Mouse (Mus musculus): Measurements from ENCODE around the gene Pkd1l1. TPM values are rescaled to one million over a fixed set of nuclear protein-coding genes. Genes with fewer than 3 reads are reported as not detected.

Gene Pkd1l1
- polyA plus RNA-seq, 1 experiment, result 0.45 TPM

DNA sequence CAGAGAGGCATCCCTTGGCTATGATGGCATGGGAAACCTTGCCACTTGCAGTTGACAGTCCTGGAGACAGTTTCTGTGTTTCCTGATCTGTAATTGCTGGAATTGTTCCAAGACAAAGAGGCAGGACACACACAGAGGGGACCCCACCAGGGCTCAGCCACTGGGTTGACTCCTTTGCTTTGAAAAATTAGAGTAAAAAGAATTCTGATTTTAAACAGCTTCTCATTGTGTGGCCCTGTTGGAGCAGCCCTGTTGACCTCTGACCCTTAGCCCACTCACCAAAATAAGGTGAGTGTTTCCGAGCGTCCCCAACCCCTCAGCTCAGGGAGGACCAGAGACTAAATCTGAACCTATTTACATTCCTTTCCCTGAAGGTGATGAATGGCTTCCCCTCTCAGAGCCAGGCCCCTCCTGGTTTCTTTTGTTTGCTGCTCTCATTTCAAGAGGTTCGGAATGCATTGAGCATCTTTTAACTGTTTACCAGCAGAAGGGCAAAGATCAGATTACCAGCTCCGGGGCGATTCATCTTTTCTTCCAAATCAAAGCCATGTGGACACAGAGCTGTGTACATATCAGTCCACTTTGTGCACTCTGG is 161.5 kb downstream of the Pkd1l1 start:
- no peaks in the 10 kb centered on the region; the same call in 1 of the 2 replicates for H3K4me1 ChIP-seq (ENCODE audit: control insufficient read depth, insufficient read depth, low read length)
- H3K4me3 ChIP-seq (replicated peaks; ENCODE audit: control insufficient read depth, low read depth, low read length), result no peak overlapping the region
- no peak overlapping the region for H3K27ac ChIP-seq (ENCODE audit: control insufficient read depth, insufficient read depth, low read depth, low read length, poor library complexity)
- no peak for TF ChIP-seq CTCF (IDR thresholded peaks at IDR 0.05; ENCODE audit: control insufficient read depth, insufficient read depth, low read length)
- no peak for TF ChIP-seq POLR2A (IDR thresholded peaks at IDR 0.05; ENCODE audit: borderline replicate concordance, control insufficient read depth, low read depth, low read length)
- WGBS, result 67% methylated on average over 5 of the region's 5 CpGs

DNA sequence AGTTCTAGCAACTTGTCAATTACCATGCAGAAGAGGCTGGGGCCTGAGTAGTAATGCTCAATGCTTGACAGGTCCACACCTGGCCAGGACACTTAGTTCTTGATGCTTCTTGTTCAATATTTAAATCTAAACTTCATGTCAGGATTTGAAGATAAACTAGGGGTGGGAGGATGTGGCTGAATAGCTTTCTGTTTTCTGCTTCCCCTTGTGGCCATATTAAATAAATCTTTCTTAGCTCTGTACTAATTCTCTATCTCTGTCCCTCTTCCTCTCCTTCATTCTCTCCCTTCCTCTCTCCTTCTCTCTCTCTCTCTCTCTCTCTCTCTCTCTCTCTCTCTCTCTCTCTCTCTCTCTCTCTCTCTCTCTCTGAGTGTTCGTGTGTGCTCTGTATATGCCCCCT is 163.4 kb downstream of the Pkd1l1 start:
- WGBS, result 50% methylated on average over 1 of the region's 1 CpGs
- TF ChIP-seq CTCF (IDR thresholded peaks at IDR 0.05; ENCODE audit: control insufficient read depth, insufficient read depth, low read length) (no peak), POLR2A (IDR thresholded peaks at IDR 0.05; ENCODE audit: borderline replicate concordance, control insufficient read depth, low read depth, low read length) (no peak)
- Histone ChIP-seq H3K27ac (ENCODE audit: control insufficient read depth, insufficient read depth, low read depth, low read length, poor library complexity) (no peak overlapping the region), H3K4me3 (replicated peaks; ENCODE audit: control insufficient read depth, low read depth, low read length) (no peak overlapping the region), H3K4me1 (ENCODE audit: control insufficient read depth, insufficient read depth, low read length) (no peaks in the 10 kb centered on the region; the same call in 1 of the 2 replicates)

DNA sequence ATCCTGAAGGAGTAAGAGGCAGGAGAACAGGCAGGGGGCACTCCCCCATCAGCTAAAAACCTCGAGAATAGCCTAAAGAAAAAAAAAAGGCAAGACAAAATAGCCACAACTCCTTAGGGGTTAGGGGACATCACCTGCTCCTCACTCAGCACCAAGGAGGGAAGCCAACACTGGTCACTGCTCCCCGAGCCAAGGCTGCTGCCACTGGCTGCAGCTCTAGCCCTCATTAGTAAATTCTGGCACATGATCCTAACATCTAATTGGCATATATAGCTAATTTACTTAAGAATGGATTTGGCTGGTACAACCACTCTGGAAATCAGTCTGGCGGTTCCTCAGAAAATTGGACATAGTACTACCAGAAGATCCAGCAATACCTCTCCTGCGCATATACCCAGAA is 166.1 kb downstream of the Pkd1l1 start:
- TF ChIP-seq CTCF (IDR thresholded peaks at IDR 0.05; ENCODE audit: control insufficient read depth, insufficient read depth, low read length) (no peak), POLR2A (IDR thresholded peaks at IDR 0.05; ENCODE audit: borderline replicate concordance, control insufficient read depth, low read depth, low read length) (no peak)
- Histone ChIP-seq H3K4me1 (ENCODE audit: control insufficient read depth, insufficient read depth, low read length) (no peaks in the 10 kb centered on the region; the same call in 1 of the 2 replicates), H3K4me3 (replicated peaks; ENCODE audit: control insufficient read depth, low read depth, low read length) (no peak overlapping the region), H3K27ac (ENCODE audit: control insufficient read depth, insufficient read depth, low read depth, low read length, poor library complexity) (no peak overlapping the region)
- WGBS, result 69% methylated on average over 4 of the region's 4 CpGs

DNA sequence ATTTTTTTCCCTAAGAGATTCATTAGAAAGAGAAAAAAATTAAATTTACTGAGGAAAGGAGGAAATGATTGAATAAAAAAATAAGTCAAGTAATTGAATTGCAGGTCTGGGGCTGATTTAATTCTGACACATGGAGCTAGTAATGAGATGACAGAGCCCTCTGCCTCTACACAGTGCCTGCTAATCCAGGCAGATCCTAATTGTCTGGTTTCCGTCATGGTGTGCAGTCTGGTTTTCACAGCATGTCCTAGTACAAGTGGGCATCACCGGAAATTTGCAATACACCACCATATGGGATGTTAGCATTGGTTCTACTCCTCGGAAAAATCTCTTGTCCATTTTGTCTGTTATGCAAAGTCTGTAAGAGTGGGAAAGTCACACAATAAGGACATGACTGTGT is 168.9 kb downstream of the Pkd1l1 start:
- no peak overlapping the region for H3K4me3 ChIP-seq (replicated peaks; ENCODE audit: control insufficient read depth, low read depth, low read length)
- H3K27ac ChIP-seq (ENCODE audit: control insufficient read depth, insufficient read depth, low read depth, low read length, poor library complexity), result no peak overlapping the region
- H3K4me1 ChIP-seq (ENCODE audit: control insufficient read depth, insufficient read depth, low read length), result no peaks in the 10 kb centered on the region; the same call in 1 of the 2 replicates
- no peak for TF ChIP-seq CTCF (IDR thresholded peaks at IDR 0.05; ENCODE audit: control insufficient read depth, insufficient read depth, low read length)
- TF ChIP-seq POLR2A (IDR thresholded peaks at IDR 0.05; ENCODE audit: borderline replicate concordance, control insufficient read depth, low read depth, low read length), result no peak
- WGBS, result 84% methylated on average over 3 of the region's 3 CpGs

- TF ChIP-seq CTCF (IDR thresholded peaks at IDR 0.05; ENCODE audit: control insufficient read depth, insufficient read depth, low read length), result no peak
- 76% methylated on average over 5 of the region's 5 CpGs for WGBS
- Histone ChIP-seq H3K4me3 (replicated peaks; ENCODE audit: control insufficient read depth, low read depth, low read length) (no peak overlapping the region), H3K4me1 (ENCODE audit: control insufficient read depth, insufficient read depth, low read length) (no peaks in the 10 kb centered on the region), H3K27ac (ENCODE audit: control insufficient read depth, insufficient read depth, low read depth, low read length, poor library complexity) (no peak overlapping the region)
These were observed 175.6 kb downstream of the Pkd1l1 start for GRCm38 (mm10) chr11:8797486-8797885.

- TF ChIP-seq CTCF (IDR thresholded peaks at IDR 0.05; ENCODE audit: control insufficient read depth, insufficient read depth, low read length), result no peak
- no peak for TF ChIP-seq POLR2A (IDR thresholded peaks at IDR 0.05; ENCODE audit: borderline replicate concordance, control insufficient read depth, low read depth, low read length)
These were observed 178.0 kb downstream of the Pkd1l1 start for GRCm38 (mm10) chr11:8795031-8795430.

GRCm38 (mm10) chr11:8792146-8792545 is 180.9 kb downstream of the Pkd1l1 start:
- no peak for TF ChIP-seq POLR2A (IDR thresholded peaks at IDR 0.05; ENCODE audit: borderline replicate concordance, control insufficient read depth, low read depth, low read length)
- no peak for TF ChIP-seq CTCF (IDR thresholded peaks at IDR 0.05; ENCODE audit: control insufficient read depth, insufficient read depth, low read length)
- Histone ChIP-seq H3K4me1 (ENCODE audit: control insufficient read depth, insufficient read depth, low read length) (no peaks in the 10 kb centered on the region), H3K27ac (ENCODE audit: control insufficient read depth, insufficient read depth, low read depth, low read length, poor library complexity) (no peak overlapping the region), H3K4me3 (replicated peaks; ENCODE audit: control insufficient read depth, low read depth, low read length) (no peak overlapping the region)
- WGBS, result 22% methylated on average over 2 of the region's 2 CpGs

More at GRCm38 (mm10) chr11:8795031-8795430, 178.0 kb downstream of the Pkd1l1 start:
- WGBS, result 79% methylated on average over 3 of the region's 3 CpGs
- H3K27ac ChIP-seq (ENCODE audit: control insufficient read depth, insufficient read depth, low read depth, low read length, poor library complexity), result no peak overlapping the region
- H3K4me3 ChIP-seq (replicated peaks; ENCODE audit: control insufficient read depth, low read depth, low read length), result no peak overlapping the region
- no peaks in the 10 kb centered on the region for H3K4me1 ChIP-seq (ENCODE audit: control insufficient read depth, insufficient read depth, low read length)

- WGBS, result 80% methylated on average over 5 of the region's 5 CpGs
- no peak overlapping the region for H3K4me3 ChIP-seq (replicated peaks; ENCODE audit: control insufficient read depth, low read depth, low read length)
- TF ChIP-seq POLR2A (IDR thresholded peaks at IDR 0.05; ENCODE audit: borderline replicate concordance, control insufficient read depth, low read depth, low read length), result no peak
- TF ChIP-seq CTCF (IDR thresholded peaks at IDR 0.05; ENCODE audit: control insufficient read depth, insufficient read depth, low read length), result no peak
- no peak overlapping the region for H3K27ac ChIP-seq (ENCODE audit: control insufficient read depth, insufficient read depth, low read depth, low read length, poor library complexity)
- no peaks in the 10 kb centered on the region for H3K4me1 ChIP-seq (ENCODE audit: control insufficient read depth, insufficient read depth, low read length)
These were observed 183.9 kb downstream of the Pkd1l1 start for GRCm38 (mm10) chr11:8789186-8789585.

GRCm38 (mm10) chr11:8787604-8788003 is 185.5 kb downstream of the Pkd1l1 start:
- Histone ChIP-seq H3K4me1 (ENCODE audit: control insufficient read depth, insufficient read depth, low read length) (no peaks in the 10 kb centered on the region; the same call in 1 of the 2 replicates), H3K4me3 (replicated peaks; ENCODE audit: control insufficient read depth, low read depth, low read length) (no peak overlapping the region), H3K27ac (ENCODE audit: control insufficient read depth, insufficient read depth, low read depth, low read length, poor library complexity) (no peak overlapping the region)
- TF ChIP-seq CTCF (IDR thresholded peaks at IDR 0.05; ENCODE audit: control insufficient read depth, insufficient read depth, low read length), result no peak
- TF ChIP-seq POLR2A (IDR thresholded peaks at IDR 0.05; ENCODE audit: borderline replicate concordance, control insufficient read depth, low read depth, low read length), result no peak
- 49% methylated on average over 3 of the region's 3 CpGs for WGBS

All from bone marrow, adult 2 months (tissue).